Mouse (Mus musculus) C2C12 (cell line): ENCODE results near the gene Dtx1. TPM values are rescaled to one million over a fixed set of nuclear protein-coding genes. Genes with fewer than 3 reads are reported as not detected.
A peak's percentile ranks its signal among the peaks of the same experiment; 100 is the strongest.

Experiments used
- H3K27me3 ChIP-seq: one replicate; pipeline ENCODE4 v1.6.1; 2011; ENCODE audit not compliant: control insufficient read depth, insufficient read depth, insufficient read length
- H3K36me3 ChIP-seq: one replicate; pipeline ENCODE4 v1.6.1; 2011; ENCODE audit not compliant: control insufficient read depth, insufficient read depth
- H3K4me3 ChIP-seq: one replicate; pipeline ENCODE4 v1.5.1; 2011; ENCODE audit warnings: mild to moderate bottlenecking, control low read depth; ENCODE audit not compliant: poor library complexity, insufficient read depth, severe bottlenecking
- H3K79me2 ChIP-seq: one replicate; pipeline ENCODE4 v1.6.1; 2011; ENCODE audit not compliant: control insufficient read depth, insufficient read depth
- H3K79me3 ChIP-seq: one replicate; pipeline ENCODE4 v1.6.1; 2011; ENCODE audit warnings: low read depth, control low read depth
- H3ac ChIP-seq: one replicate; pipeline ENCODE3; 2011; ENCODE audit warnings: low read depth; ENCODE audit not compliant: control insufficient read depth, insufficient read length
- CEBPB ChIP-seq: IDR thresholded peaks from one replicate; pipeline ENCODE4 v1.6.1; 2011; ENCODE audit warnings: low read depth, mild to moderate bottlenecking, control low read depth, moderate library complexity
- CTCF ChIP-seq: IDR thresholded peaks from one replicate; pipeline ENCODE4 v1.5.1; 2011; ENCODE audit not compliant: control insufficient read depth, insufficient read depth, insufficient read length
- FOSL1 ChIP-seq: IDR thresholded peaks from one replicate; pipeline ENCODE4 v1.8.0; 2011; ENCODE audit warnings: mild to moderate bottlenecking, low read length; ENCODE audit not compliant: poor library complexity, insufficient read depth, severe bottlenecking
- MAX ChIP-seq: IDR thresholded peaks from one replicate; pipeline ENCODE4 v1.6.1; 2011; ENCODE audit warnings: mild to moderate bottlenecking, control low read depth
- MYOD1 ChIP-seq: IDR thresholded peaks from one replicate; pipeline ENCODE4 v1.6.1; 2011; ENCODE audit warnings: low read depth; ENCODE audit not compliant: control insufficient read depth, insufficient read length
- MYOG ChIP-seq: IDR thresholded peaks from one replicate; pipeline ENCODE4 v1.6.1; 2011; ENCODE audit not compliant: control insufficient read depth, insufficient read length; ENCODE audit errors: extremely low read depth
- USF1 ChIP-seq: IDR thresholded peaks from one replicate; pipeline ENCODE4 v1.6.1; 2011; ENCODE audit warnings: low read depth, mild to moderate bottlenecking, control low read depth, moderate library complexity
- polyA plus RNA-seq: library from polyadenylated mRNA; unstranded; fragments of >200 nt; fragmentation: generic; extraction: Trizol; gene quantifications from one replicate; pipeline ENCODE4 v1.2.1, GENCODE M21; 2012; ENCODE audit warnings: missing spikeins

Dtx1 gene
- polyA plus RNA-seq, 1 experiment: not detected

- H3K4me3 ChIP-seq: no peak overlapping the region
- TF ChIP-seq MYOD1 (no peak), CEBPB (no peak), CTCF (no peak), FOSL1 (no peak), USF1 (no peak), MAX (no peak), MYOG (no peak)
- H3K79me3 ChIP-seq: no peaks in the 10 kb centered on the region
- no peak overlapping the region for H3ac ChIP-seq
- no peaks in the 10 kb centered on the region for H3K79me2 ChIP-seq
- H3K36me3 ChIP-seq: no peaks in the 10 kb centered on the region
- H3K27me3 ChIP-seq: peaks cover 17% of the 10 kb centered on the region
Measured at GRCm38 (mm10) chr5:120721005-120721404, 9.3 kb upstream of the Dtx1 start.

GRCm38 (mm10) chr5:120718600-120719378 lies 7.1 kb upstream of the Dtx1 start:
- H3K27me3 ChIP-seq: peaks cover 29% of the 10 kb centered on the region
- TF ChIP-seq USF1 (no peak), FOSL1 (no peak), MAX (no peak), CEBPB (no peak), MYOG (no peak), CTCF (no peak), MYOD1 (no peak)
- H3K79me3 ChIP-seq: no peaks in the 10 kb centered on the region
- no peak overlapping the region for H3ac ChIP-seq
- no peak overlapping the region for H3K4me3 ChIP-seq
- no peaks in the 10 kb centered on the region for H3K79me2 ChIP-seq
- no peaks in the 10 kb centered on the region for H3K36me3 ChIP-seq

- Histone ChIP-seq H3K79me3 (no peaks in the 10 kb centered on the region), H3K4me3 (no peak overlapping the region), H3K27me3 (peaks cover 44% of the 10 kb centered on the region), H3K36me3 (no peaks in the 10 kb centered on the region), H3K79me2 (no peaks in the 10 kb centered on the region), H3ac (no peak overlapping the region)
- TF ChIP-seq MAX (no peak), MYOG (no peak), USF1 (no peak), MYOD1 (no peak), CEBPB (no peak), FOSL1 (no peak), CTCF (no peak)
Measured at GRCm38 (mm10) chr5:120717136-120717535, 5.4 kb upstream of the Dtx1 start.

GRCm38 (mm10) chr5:120714314-120714713 lies 2.6 kb upstream of the Dtx1 start:
- Histone ChIP-seq H3ac (no peak overlapping the region), H3K79me2 (no peaks in the 10 kb centered on the region), H3K36me3 (no peaks in the 10 kb centered on the region), H3K4me3 (no peak overlapping the region), H3K79me3 (no peaks in the 10 kb centered on the region), H3K27me3 (peaks cover 64% of the 10 kb centered on the region)
- TF ChIP-seq CTCF: peak; percentile 70
- no peak for TF ChIP-seq MYOD1
- no peak for TF ChIP-seq MYOG
- TF ChIP-seq MAX: no peak
- TF ChIP-seq USF1: no peak
- TF ChIP-seq FOSL1: no peak

- no peaks in the 10 kb centered on the region for H3K79me2 ChIP-seq
- peaks cover 79% of the 10 kb centered on the region for H3K27me3 ChIP-seq
- H3K79me3 ChIP-seq: no peaks in the 10 kb centered on the region
- no peak overlapping the region for H3ac ChIP-seq
- H3K36me3 ChIP-seq: no peaks in the 10 kb centered on the region
- TF ChIP-seq USF1 (no peak), FOSL1 (no peak), MYOG (no peak), CEBPB (no peak)
- H3K4me3 ChIP-seq: no peak overlapping the region
Measured at GRCm38 (mm10) chr5:120712721-120713120, 994 bp upstream of the Dtx1 start.

DNA sequence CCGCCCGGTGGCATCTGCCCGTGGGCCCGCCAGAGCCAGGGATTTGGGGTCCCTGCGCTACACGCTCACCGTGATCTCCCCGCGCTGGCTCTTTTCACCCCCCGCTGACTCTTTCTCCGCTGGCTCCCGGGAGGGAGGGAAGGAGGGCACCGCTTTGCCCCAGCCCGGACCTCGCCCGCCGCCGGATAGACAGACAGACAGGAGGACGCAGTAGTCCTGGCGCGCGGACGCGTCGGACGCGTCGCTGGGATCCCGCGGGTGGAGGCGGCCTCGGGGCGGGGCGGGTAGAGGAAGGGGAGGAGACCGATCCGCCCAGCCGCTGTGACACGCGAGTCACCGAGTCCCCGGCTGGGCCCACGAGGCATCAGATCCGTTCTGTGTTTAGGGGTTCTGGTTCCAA lies 311 bp downstream of the Dtx1 start:
- Histone ChIP-seq H3K36me3 (no peaks in the 10 kb centered on the region), H3K4me3 (no peak overlapping the region), H3ac (no peak overlapping the region), H3K27me3 (peaks cover 83% of the 10 kb centered on the region), H3K79me3 (no peaks in the 10 kb centered on the region), H3K79me2 (no peaks in the 10 kb centered on the region)
- TF ChIP-seq MAX: no peak
- TF ChIP-seq MYOG: no peak
- TF ChIP-seq CTCF: no peak
- TF ChIP-seq MYOD1: no peak
- TF ChIP-seq FOSL1: no peak
- TF ChIP-seq USF1: no peak
- no peak for TF ChIP-seq CEBPB
